Mouse (Mus musculus): ENCODE measurements around the gene Rbfox2.
A peak's percentile ranks its signal among the peaks of the same experiment; 100 is the strongest.
"Not testable (repeated sequence)": the region's sequence is repeated elsewhere in the genome, so short reads cannot be mapped to it uniquely, and the experiment has no call there.

Gene Rbfox2

DNA sequence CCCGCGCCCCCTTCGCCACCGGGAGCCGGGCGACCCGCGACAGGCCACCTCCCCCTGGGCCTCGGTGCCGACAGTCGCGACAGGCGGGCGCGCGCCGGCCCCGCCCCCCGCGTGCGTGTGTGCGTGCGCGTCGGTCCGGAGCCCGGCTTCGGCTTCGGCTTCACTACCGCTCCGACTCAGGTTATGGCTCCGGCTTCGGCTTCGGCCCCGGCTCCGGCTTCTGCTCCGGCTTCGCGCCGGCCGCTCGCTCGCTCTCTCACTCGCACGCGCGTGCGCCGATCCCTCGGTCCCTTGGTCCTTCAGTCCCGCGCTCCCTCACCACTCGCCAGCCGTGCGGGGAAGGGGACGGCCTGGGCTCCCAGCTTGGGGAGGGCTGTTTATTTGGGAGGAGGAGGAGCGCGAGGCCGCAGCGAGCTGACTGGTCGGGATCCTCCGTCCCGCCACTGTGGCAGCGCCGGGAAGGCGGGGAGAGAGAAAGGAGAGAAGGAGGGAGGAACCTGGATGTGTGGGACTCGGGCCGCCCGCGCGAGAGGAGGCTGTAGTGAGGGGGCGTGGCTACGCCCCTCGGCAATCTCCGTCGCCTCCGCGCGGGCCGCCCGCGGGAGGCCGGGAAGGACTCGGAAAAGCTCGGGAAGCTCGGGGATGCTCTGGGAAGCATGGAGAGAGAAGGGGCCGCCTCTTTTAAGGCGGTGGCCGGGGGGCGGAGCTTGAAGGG is at the start of gene Rbfox2:
Gene Rbfox2, minus strand, starts transcription at position 458 of the 715 bp plus-strand sequence.
- DNase-seq: peak; percentile 95 to 98

DNA sequence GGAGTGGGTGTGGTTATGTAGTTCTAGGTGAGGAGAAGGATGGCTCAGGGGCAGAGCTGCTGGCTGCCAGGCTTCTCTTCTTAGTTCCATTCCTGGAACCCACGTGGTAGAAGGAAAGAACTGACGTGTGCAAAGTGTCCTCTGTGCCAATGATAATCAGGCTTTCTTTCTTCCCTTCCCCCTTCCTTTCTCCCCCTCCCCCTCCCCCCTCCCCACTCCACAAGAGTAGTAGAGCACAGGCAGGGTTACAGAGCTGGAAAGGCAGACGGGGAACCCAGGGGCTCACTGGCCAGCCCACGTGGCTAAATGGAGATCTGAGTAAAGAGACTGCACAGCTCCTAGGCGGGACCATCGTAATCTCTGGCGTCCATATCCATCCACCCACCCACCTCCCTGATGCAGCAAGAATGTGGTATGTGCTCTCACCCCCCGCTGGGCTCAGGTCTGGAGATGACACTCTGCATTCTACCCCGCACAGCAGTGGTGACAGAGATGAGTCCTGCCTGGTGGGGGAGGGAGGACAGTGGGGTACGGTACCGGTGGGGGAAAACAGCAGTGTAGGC is 49.5 kb upstream of the Rbfox2 start:
- DNase-seq: no peak

DNA sequence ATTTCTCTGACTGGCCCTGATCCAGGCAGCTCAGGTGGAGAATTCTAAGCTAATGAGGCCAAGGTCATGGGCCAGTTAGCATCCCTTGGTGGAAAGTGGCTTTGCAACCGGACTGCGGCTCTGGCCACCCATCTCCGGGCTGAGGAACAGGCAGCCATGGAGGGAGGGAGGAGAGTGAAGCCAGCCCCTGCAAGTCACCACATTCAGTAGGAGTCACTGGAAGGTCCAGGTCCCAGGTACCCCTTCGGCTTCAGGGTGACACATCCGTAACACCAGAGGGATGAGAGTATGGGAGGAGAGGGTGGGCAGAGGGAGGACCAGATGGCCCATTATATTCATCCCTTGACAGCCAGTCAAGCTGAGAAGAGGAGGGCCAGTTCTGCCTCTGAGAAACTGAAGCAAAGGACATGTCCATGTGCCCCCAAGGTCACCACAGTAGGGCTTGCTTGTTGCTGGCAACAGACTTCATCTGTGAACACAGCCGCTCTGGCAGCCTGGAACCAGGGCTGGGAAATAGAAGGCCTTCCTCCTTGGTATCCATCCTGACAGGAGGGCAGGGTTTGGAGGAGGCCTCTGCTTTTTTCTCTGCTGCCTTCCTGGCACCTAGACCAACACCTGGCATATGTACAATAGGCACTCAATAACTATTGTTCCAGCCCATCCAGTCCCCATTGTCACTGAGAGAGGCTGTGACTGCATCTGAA is 48.2 kb upstream of the Rbfox2 start:
- DNase-seq: no peak

DNA sequence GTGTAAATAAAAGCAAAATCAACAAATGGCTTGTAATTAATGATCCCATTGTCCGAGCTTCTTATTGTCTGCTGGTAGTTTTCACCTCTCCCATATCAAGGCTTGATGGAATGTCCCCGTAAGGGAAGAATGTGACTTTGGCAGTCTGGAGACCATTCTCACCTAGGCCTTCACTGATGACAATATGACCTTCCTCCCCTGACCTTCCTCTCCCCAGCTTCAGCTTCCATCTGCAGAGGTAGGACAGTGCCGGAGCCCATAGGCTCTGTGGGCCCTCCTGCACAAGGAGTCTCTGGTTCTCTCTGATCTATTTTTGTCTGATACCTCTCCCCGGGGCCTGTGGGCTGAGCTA is 47.7 kb upstream of the Rbfox2 start:
- DNase-seq: no peak

DNA sequence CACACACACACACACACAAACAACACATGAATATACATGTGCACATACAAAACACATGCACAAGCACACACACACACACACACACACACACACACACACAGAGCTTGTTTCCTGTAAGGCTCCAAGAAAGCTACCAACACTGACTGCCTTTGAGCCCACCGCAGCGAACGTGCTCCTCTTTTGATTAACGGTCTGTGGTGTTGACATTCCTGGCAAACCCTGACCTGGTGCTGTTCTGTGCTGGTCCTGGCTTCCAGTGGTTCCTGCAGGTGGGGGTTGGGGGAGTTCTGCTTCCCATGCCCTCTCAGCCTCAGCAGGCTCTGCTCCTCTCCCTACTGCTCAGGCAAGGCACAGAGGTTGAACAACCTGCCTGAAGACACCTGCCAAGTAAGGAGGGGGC is 47.0 kb upstream of the Rbfox2 start:
- DNase-seq: peak in 1 of 2 experiments; percentile 56

DNA sequence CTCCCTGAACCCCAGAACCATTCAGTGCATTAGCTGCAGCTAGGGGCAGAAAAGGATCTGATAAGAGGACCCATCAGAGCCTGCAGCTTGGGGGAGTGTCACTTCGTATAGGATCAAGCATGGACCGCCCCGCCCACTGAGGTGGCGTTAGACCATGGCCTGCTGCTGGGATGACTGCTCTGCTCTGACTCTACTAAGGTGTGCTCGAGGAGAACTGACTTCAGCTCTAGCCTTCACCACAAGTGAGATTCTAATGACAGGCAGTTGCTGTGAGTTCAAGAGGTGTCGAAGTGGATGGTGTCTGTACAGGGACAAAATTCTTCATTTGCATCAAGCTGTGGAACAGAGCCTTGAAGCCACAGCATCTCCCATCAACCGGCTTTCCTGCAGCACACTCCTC is 46.1 kb upstream of the Rbfox2 start:
- DNase-seq: no peak

DNA sequence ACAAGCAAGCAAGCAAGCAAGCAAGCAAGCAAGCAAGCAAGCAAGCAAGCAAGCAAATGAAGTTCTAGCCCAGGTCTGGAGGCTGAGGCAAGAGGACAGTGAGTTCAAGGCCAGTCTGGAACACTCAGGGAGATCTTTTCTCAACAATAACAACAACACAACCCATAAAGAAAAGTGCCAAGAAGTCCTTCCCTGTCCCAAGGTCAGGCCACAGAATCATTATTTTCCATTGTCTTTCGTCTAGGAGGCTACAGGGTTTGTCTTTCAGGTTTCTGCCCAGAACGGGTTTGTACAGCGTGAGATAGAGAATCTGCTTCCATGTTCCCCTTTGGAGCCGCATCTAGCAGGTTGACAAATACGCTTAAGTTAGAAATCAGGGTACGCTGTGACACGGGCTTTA is 43.3 kb upstream of the Rbfox2 start:
- no peak for DNase-seq

DNA sequence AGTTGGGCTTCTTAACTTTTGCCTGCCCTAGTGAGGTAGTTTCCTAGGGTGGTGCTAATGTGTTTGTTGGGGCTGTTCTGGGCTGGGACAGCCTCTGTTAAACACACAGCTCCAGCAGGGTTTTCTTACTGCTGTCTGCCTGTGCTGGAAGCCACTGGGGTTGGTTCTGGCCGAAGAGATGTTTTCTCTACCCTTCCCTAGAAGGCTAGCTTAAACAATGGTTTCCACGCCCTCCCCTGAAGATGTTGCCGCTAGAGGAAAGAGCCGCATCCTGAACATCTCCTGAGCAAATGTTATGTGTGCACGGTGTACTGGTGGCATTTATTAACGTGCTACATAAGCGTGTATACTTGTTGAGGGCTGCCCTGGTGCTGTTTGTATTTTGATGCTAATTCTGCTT is 41.3 kb upstream of the Rbfox2 start:
- DNase-seq: no peak

DNA sequence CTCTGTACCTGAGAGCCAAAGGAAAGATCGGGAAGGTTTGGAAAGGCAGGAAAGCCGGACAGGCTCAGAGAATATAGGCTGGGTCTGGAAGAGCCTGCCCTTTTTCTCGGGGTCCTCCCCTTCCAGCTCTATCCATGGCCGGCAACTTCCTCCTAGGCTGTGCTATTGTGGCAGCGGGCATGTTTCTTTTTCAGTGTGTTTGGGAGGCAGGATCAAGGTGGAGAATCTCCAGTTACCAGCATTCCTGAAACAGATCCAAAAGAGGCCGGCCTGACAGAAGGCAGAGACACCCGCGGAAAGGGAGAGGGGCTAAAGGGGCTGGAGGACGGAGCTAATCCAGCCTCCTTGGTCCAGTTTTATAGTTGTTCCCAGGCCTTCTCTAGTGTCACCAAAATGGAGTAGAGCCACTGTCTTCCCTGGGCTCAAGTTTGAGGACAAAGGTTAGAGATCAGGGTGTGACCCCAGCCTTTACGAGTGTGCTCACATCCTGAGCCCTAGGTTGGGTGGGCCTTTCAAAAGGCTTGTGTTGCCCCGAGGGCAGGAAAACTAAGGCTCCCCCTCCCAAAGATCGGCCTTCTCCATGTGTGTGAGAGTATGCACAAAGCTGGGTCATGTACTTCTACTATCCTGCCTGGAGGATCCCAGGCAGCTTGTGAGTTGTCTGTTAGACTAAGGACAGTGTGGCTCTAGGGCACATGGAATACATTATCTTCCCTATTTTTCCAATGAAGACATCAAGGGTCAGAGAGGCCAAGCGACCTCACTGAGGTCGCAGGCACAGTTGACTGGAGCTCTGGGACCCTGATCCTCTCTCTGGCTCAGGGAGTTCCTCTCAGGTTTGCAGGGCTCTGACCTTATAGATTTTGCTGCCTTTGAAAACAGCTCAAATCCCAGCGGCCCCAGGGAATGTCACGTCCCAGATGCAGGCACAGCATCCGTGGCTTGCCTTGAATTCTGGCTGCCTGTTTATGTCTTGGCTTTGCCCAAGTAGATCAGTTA is 37.6 kb upstream of the Rbfox2 start:
- DNase-seq: peak in 1 of 2 experiments; percentile 51

DNA sequence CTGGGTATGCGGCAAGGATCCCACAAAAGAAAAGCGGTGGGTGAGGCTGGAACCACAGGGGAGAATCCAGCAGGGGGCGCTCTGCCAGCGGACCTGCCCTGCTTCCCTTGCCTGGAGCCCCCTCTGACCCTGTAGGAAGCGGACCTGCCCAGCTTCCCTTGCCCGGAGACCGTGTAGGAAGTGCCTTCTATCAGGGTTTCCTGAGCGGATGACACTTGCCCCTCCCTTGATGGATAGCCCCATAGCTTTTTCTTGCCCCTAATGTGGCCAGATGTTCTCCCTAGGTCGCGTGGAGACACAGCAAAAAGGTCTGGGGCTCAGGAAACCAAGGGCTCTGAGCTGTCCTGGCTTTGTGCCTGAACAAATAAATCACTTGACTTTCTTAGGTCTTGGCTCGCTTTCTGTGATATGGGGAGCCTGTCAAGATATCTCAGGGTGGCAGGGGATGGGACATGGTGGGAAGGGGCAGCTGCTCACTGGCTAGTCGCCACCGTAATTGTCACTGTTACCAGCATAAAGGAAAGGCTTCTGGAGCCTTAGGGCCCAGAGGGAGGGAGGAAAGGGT is 36.8 kb upstream of the Rbfox2 start:
- DNase-seq: peak; percentile 88 to 91

DNA sequence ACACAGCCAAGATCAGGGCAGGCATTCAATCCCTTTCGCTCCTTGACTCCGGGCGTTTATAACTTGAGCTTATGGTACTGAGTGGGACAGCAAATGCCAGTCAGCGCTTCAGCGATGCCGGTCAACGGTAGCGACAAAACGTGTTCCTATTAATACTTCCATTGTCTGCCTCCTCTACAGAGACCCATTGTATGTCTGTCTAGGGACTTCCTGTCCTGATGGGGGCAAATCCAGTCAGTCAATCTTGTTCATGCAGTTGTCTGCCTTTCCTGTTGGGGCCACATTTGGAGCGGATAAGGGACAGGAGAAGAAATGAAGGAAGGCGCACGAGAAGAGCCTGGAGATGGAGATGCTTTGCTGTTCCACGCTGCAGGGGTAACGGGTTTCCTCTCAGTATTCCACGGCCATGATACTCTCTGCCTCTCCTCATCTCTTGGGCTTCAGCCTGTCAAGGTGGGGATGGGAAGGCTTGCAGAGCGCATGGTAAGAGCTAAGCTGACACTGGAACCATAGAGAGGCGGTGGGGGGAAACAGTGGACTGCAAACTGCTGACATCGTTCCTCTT is 36.2 kb upstream of the Rbfox2 start:
- DNase-seq: peak in 1 of 2 experiments; percentile 46

DNA sequence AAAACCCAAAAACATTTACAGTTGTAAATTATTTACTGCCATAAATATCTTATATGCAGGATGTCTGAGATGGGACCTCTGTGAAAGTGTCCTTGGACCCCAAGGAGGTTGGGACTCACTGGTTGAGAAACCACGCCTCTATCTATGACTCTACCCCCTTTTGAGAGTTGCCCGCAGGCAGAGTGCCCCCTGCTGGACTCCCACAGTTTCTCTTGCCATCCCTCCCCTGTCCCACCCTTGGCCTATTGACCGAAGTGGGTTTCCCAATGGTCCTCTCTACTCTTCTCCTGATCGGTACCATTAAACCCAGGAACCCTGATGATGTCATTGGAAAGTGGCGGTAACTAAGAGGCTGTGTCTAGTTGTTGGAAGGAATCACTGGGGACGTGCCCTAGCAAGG is 35.2 kb upstream of the Rbfox2 start:
- no peak for DNase-seq

DNA sequence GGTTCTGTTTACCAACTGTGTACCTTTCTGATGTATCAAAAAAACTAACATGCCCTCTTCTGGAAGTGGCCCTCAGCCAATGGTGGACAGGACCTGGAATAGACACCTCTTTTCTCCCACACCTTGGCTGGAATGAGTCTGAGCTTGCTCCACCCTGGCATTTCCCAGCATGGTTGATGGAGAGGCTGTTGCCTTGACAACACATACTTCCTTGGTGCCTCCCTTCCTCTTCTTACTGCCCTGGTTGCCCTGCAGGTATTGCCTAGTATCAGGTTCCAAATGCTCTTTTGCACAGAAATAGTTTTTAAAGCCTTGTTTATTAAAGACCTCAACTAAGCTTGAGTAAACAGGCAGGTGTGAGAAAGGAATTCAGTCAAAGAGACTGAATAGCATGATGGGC is 33.8 kb upstream of the Rbfox2 start:
- DNase-seq: no peak

DNA sequence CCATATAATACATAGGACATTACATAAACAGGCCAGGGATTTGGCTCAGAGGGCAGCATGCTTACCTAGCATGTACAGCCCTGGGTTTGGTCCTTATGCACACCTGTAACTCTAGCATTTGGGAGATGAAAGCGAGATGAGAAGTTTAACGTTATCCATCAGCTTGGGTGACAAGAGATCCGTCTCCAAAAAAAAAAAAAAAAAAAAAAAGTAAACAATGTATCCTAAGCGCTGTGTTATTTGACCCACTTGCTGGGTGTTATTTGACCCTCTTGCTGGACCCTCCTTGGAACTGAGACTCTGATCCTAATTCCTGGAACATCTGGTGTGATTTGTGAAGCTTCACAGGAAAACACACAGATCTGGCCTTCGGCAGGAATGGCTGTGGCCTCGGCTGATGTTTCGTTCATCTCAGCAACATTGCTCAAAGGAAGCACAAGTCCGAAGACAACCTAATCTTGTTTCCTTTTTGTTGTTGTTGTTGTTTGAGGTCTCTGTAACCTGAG is 32.2 kb upstream of the Rbfox2 start:
- no peak for DNase-seq

DNA sequence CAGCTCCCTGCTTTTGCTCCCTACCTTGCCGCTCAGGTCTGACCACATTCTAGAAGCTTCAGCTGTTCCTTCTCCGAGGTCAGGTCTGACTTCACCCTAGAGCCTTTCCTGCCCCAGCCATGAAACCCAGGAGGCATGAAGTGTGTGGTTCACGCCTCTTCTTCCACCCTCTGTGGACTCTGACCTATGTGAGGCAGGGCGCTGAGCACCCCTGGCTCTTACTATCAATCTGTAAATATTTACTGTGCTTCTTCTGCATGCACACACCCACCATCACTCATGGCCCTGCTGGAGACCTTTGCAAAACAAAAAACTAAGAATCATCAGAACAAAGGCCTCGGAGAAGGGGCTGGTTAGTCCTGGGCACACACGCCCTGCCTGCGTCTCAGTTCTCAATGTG is 31.6 kb upstream of the Rbfox2 start:
- no peak for DNase-seq

DNA sequence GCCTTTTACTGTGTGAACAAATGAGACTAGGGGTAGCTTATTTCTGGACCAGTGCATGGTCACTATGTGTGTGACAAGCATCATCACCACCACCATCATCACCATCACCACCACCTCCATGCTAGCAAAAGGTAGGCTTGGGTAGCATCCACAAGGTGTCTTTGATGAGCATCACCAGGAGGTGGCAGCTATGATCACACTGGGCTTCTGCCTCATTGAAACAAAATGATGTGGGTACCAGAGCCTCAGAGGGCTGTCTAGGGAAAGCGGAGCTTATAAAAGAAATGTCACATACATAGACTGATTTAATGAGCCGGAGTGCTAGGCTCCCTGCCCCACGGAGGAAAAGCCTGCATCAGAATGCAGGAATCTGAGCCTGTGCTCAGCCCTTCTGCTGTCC is 31.1 kb upstream of the Rbfox2 start:
- DNase-seq: no peak

DNA sequence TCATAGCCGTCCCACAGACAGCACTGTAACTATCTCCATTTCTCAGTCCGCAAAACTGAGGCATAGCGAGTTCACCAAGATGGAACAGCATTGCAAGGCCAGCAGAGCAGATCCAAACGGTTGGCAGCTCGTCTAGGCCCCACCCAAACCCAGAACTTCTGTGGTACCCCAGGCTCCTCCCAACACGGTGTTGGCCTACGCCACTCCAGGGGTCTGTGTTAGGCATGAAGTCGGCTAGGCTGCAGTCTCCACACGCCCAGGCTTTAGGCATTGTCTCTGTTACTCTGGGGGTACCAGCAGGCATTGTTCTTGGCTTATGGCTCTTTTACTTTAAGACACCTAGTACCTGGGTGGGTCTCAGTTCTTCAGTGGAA is 30.2 kb upstream of the Rbfox2 start:
- no peak for DNase-seq

DNA sequence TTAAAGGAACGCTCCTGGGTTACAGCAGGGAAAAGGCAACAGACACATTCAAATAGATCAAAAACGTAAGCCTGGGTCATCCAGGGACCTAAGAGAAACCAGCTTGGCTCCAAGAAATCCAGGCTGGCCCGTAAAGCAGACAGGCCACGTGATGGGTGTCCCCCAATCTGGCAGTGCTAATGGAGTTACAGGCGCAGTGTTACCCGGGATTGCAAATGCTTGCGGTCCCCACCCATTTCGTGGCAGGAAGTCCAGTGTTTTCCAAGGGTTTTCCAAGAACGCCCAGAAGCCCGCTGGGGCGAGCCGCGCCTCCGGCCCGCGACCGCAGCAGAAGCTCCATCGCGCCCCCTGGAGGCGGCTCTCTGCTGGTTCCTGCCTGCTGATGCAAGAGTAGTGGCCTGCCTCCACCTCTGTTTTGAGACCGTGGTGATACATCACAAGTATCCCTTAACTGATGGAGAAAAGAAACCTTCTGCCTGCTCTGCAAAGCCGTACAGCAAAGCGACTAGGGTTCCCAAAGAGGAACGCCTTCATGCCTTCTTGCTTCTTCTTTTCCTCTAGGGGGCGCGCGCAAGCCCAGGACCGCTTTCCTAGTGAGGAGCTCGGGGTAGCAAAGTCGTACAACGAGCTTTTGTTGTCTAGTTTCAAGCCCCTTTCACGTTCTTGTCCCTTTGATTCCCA is 29.6 kb upstream of the Rbfox2 start:
- peak; percentile 95 to 97 for DNase-seq

DNA sequence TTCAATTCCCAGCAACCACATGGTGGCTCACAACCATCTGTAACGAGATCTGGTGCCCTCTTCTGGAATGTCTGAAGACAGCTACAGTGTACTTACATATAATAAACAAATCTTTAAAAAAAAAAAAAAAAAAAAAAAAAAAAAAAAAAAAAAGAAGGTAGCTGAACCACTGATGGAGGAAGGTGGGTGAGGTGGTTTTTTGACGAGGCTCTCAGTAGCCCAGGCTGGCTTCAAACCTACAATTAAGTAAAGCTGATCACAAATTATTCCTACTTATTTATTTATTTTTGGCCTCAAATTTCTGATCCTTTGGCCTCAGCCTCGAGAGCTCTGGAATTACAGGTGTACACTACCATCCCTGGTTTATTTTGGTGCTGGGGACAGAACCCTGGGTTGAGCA is 28.4 kb upstream of the Rbfox2 start:
- DNase-seq: not testable (repeated sequence)

DNA sequence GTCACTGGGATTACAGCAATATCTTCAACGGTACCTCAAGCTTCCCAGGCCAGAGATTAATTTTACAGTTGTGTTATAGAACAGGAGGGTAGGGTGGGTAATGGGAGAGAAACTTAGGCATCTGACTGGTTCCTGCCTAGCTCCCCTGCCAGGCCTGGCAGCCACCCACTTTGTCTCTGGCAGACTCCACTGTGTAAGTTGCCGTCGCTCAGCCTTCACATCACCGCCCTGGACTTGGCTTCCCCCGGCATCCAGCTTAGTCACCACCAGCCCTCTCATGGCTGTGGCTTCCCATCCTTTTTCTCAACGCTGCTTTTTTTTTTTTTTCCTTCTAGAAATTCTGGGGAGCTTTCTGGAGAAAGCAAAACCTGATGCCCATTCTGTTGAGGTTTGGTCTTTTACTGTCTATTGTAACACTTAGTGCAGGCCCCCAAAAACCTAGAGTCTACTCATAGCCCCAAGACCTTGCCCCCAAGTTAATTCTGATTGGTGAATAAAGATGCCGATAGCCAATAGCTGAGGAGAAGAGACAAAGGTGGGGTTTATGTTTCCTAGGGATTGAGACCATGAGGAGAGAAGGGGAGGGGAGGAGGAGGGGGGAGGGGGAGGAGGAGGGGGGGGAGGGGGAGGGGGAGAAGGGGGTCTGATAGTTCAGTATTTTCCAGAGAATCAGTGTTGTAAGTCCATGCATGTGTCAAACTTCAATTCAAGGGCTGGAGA is 25.6 kb upstream of the Rbfox2 start:
- no peak for DNase-seq

DNA sequence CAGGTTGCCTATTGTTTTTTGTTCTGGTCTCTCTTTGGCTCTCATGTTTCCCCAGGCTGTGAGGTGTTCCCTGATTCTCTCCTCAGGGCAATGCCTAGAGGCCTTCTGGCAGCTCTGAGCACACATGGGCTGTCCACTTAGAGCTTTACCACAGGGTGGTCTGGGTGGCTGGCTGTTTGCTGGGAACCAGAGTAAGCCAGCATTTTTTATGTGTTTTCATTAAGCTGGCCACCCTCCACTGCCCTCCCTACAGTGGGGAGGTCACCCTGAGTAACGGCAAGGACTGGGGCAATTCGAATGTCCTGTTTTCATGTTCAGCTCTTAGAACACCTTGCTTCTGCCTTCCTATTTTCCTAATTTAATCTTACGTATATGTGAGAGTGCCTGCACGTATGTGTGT is 24.6 kb upstream of the Rbfox2 start:
- peak in 1 of 2 experiments; percentile 49 for DNase-seq
